Mouse (Mus musculus) neural tube, embryonic 12.5 days (tissue): ENCODE measurements at regions not wholly inside any gene's neighbourhood (a gene's known extent, or its start where the extent isn't known, plus 50 kb on each side); places are given as distances from the start of the nearest gene placed in this dataset.

Experiments used
- ATAC-seq: fragments of 200-750 bp; cut with Nextera tagmentation; 2 replicates; pipeline ENCODE4 v1.8.0; 2017; ENCODE audit warnings: low read depth, mild to moderate bottlenecking, moderate TSS enrichment, moderate library complexity; ENCODE audit not compliant: low FRiP score
- H3K27ac ChIP-seq: fragments of 300-500 bp; sonication (generic); 2 replicates; pipeline ENCODE4 v1.5.1; 2016
- H3K27me3 ChIP-seq: fragments of 300-500 bp; sonication (generic); replicated peaks from 2 replicates; pipeline ENCODE4 v1.6.1; 2016; ENCODE audit warnings: mild to moderate bottlenecking
- H3K36me3 ChIP-seq: fragments of 300-500 bp; sonication (generic); 2 replicates; pipeline ENCODE4 v1.6.1; 2016; ENCODE audit warnings: mild to moderate bottlenecking
- H3K4me1 ChIP-seq: fragments of 300-500 bp; sonication (generic); 2 replicates; pipeline ENCODE4 v1.6.1; 2016
- H3K4me2 ChIP-seq: fragments of 300-500 bp; sonication (generic); replicated peaks from 2 replicates; pipeline ENCODE4 v1.6.1; 2016; ENCODE audit warnings: mild to moderate bottlenecking
- H3K4me3 ChIP-seq: fragments of 300-500 bp; sonication (generic); 2 replicates; pipeline ENCODE4 v1.5.1; 2016
- H3K9ac ChIP-seq: fragments of 300-500 bp; sonication (generic); 2 replicates; pipeline ENCODE4 v1.6.1; 2016; ENCODE audit warnings: mild to moderate bottlenecking
- H3K9me3 ChIP-seq: fragments of 300-500 bp; sonication (generic); 2 replicates; pipeline ENCODE4 v1.6.1; 2016; ENCODE audit warnings: mild to moderate bottlenecking
- WGBS: fragments of 180-500 bp; shearing (Covaris S2); methylation state at CpG from one replicate; pipeline ENCODE4 v1.1.7; 2016; 5-methylcytosine and 5-hydroxymethylcytosine counted together

GRCm38 (mm10) chr3:104712711-104713110, 68.1 kb upstream of the Ppm1j start:
- Histone ChIP-seq H3K27me3 (no peaks in the 10 kb centered on the region), H3K36me3 (no peaks in the 10 kb centered on the region)

GRCm38 (mm10) chr3:104713836-104714631, 66.8 kb upstream of the Ppm1j start:
- peak; percentile 85 for ATAC-seq
- WGBS = 26% methylated on average over 8 of the region's 8 CpGs
- H3K9ac ChIP-seq = no peak overlapping the region; the same call in 1 of the 2 replicates
- H3K4me3 ChIP-seq = no peak overlapping the region
- H3K4me2 ChIP-seq = peak overlapping the region; percentile 45
- no peaks in the 10 kb centered on the region for H3K36me3 ChIP-seq
- no peaks in the 10 kb centered on the region for H3K9me3 ChIP-seq
- H3K27ac ChIP-seq = no peak overlapping the region
- no peaks in the 10 kb centered on the region for H3K4me1 ChIP-seq
- no peaks in the 10 kb centered on the region for H3K27me3 ChIP-seq

More at GRCm38 (mm10) chr3:104712711-104713110, 68.1 kb upstream of the Ppm1j start:
- WGBS = 80% methylated on average over 3 of the region's 3 CpGs
- Histone ChIP-seq H3K9ac (no peak overlapping the region), H3K4me3 (no peak overlapping the region), H3K4me2 (no peak overlapping the region), H3K4me1 (no peaks in the 10 kb centered on the region), H3K27ac (no peak overlapping the region), H3K9me3 (no peaks in the 10 kb centered on the region)
- no peak for ATAC-seq

- Histone ChIP-seq H3K9me3 (no peaks in the 10 kb centered on the region), H3K36me3 (no peaks in the 10 kb centered on the region), H3K27me3 (no peaks in the 10 kb centered on the region), H3K4me2 (peak overlapping the region; percentile 45), H3K27ac (no peak overlapping the region), H3K4me3 (no peak overlapping the region), H3K4me1 (no peaks in the 10 kb centered on the region), H3K9ac (no peak overlapping the region; the same call in 1 of the 2 replicates)
- 54% methylated on average over 11 of the region's 11 CpGs for WGBS
- peak; percentile 42; the same call in 1 of the 2 replicates for ATAC-seq
These were observed 66.1 kb upstream of the Ppm1j start for GRCm38 (mm10) chr3:104714679-104715326.
